In genomic region chr1:175509989-175510388, GRCm38 (mm10) we compare ENCODE assay signal across 19 mouse cellular contexts. TPM values are rescaled to one million over a fixed set of nuclear protein-coding genes. Genes with fewer than 3 reads are reported as not detected.
"Had no signal": no experiment of that assay in that cellular context is flagged by ENCODE, and none has a peak within 500 bp of the region (broad histone marks: within the 10 kb centered on the region; RNA-seq: fewer than 3 reads in every experiment).

No protein-coding gene starts in this region.

- H3K4me3 ChIP-seq: kidney, embryonic 15.5 days; left cerebral cortex, adult 2 months; liver, embryonic 13.5 days had no signal

- H3K27ac ChIP-seq: kidney, embryonic 15.5 days; left cerebral cortex, adult 2 months; liver, embryonic 13.5 days; stomach, postnatal 0 days had no signal

- DNase-seq: kidney, postnatal 10 days; kidney, postnatal 36 days; layer of hippocampus, postnatal 36 days; left cerebral cortex, postnatal 4 days; liver, embryonic 13.5 days; lung, adult 2 months; lung, postnatal 14 days; lung, postnatal 4 days; midbrain, embryonic 14.5 days; thymus, adult 2 months; thymus, postnatal 14 days; thymus, postnatal 4 days had no signal

- H3K4me2 ChIP-seq: kidney, embryonic 15.5 days; liver, embryonic 13.5 days; midbrain, embryonic 11.5 days had no signal

- H3K27me3 ChIP-seq: kidney, embryonic 15.5 days; liver, embryonic 13.5 days had no signal

- H3K4me1 ChIP-seq: kidney, embryonic 15.5 days; liver, embryonic 13.5 days had no signal

- H3K9me3 ChIP-seq: kidney, embryonic 15.5 days; liver, embryonic 13.5 days had no signal

- H3K9ac ChIP-seq: kidney, embryonic 15.5 days; liver, embryonic 13.5 days had no signal

- H3K36me3 ChIP-seq: kidney, embryonic 15.5 days; liver, embryonic 13.5 days had no signal

RNA-seq across cellular contexts. Expression of gene Rgs7, which starts 17.7 kb away (rescaled TPM):
- total RNA-seq: megakaryocyte progenitor cell, adult 5-6 weeks; megakaryocyte-erythroid progenitor cell, adult 5-6 weeks had no signal
- polyA plus RNA-seq: liver, embryonic 16.5 days had no signal
